Mouse (Mus musculus) retina, adult 2 months (tissue): ENCODE measurements around the gene Pros1.

Source experiments
- DNase-seq: peaks from one replicate; pipeline ENCODE4 v3.0.0-alpha.2; 2012; ENCODE audit warnings: low read depth, low spot score

Pros1 gene

GRCm38 (mm10) chr16:62854191-62855068, at the start of gene Pros1:
Pros1 (plus strand) TSS chr16:62854307.
- DNase-seq, result no peak

GRCm38 (mm10) chr16:62804621-62805020, 49.5 kb upstream of the Pros1 start:
- DNase-seq, result no peak

- no peak for DNase-seq
Observed at GRCm38 (mm10) chr16:62807249-62807979, 46.7 kb upstream of the Pros1 start.

- no peak for DNase-seq
Observed at GRCm38 (mm10) chr16:62810855-62811254, 43.3 kb upstream of the Pros1 start.

GRCm38 (mm10) chr16:62813790-62814189, 40.3 kb upstream of the Pros1 start:
- no peak for DNase-seq

GRCm38 (mm10) chr16:62814491-62814890, 39.6 kb upstream of the Pros1 start, which contains the start of gene Stx19:
Stx19 (plus strand) TSS chr16:62814676.
- no peak for DNase-seq

- no peak for DNase-seq
Observed at GRCm38 (mm10) chr16:62822472-62822871, 31.6 kb upstream of the Pros1 start.

- DNase-seq, result no peak
Observed at GRCm38 (mm10) chr16:62826156-62827001, 27.7 kb upstream of the Pros1 start.

GRCm38 (mm10) chr16:62832027-62832426, 22.1 kb upstream of the Pros1 start:
- no peak for DNase-seq

- DNase-seq, result peak; percentile 67
Observed at GRCm38 (mm10) chr16:62832481-62832880, 21.6 kb upstream of the Pros1 start.

GRCm38 (mm10) chr16:62834016-62834735, 19.9 kb upstream of the Pros1 start:
- no peak for DNase-seq

GRCm38 (mm10) chr16:62845341-62845740, 8.8 kb upstream of the Pros1 start:
- no peak for DNase-seq

- DNase-seq, result peak; percentile 95
Observed at GRCm38 (mm10) chr16:62846498-62847312, 7.4 kb upstream of the Pros1 start, which contains the start of gene Arl13b. Arl13b (minus strand) TSS chr16:62847040.

- no peak for DNase-seq
Observed at GRCm38 (mm10) chr16:62852464-62853252, 1.4 kb upstream of the Pros1 start.

GRCm38 (mm10) chr16:62853611-62854126, 438 bp upstream of the Pros1 start:
- DNase-seq, result no peak

GRCm38 (mm10) chr16:62855385-62855784, 1.3 kb downstream of the Pros1 start:
- DNase-seq, result no peak

- no peak for DNase-seq
Observed at GRCm38 (mm10) chr16:62856273-62856672, 2.2 kb downstream of the Pros1 start.

- DNase-seq, result no peak
Observed at GRCm38 (mm10) chr16:62857498-62857897, 3.4 kb downstream of the Pros1 start.

GRCm38 (mm10) chr16:62858018-62858417, 3.9 kb downstream of the Pros1 start:
- DNase-seq, result no peak
